Mouse (Mus musculus): Measurements from ENCODE around the gene Pld4.

The Pld4 gene

DNA sequence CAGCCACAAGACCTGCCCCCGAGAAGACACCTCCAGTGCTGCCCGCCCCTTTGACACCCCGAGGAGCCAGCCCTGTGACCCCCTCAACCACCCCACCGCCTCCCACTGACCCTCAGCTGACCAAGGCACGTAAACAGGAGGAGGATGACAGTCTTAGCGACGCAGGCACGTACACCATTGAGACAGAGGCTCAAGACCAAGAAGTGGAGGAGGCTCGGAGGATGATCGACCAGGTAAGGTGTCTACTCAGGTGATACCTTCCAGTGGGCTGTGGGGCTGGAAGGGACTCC lies 23.9 kb upstream of the Pld4 start:
- in situ Hi-C loops (cut with MboI; ENCODE audit: unreplicated experiment in 2 of 2), result no loop called here

DNA sequence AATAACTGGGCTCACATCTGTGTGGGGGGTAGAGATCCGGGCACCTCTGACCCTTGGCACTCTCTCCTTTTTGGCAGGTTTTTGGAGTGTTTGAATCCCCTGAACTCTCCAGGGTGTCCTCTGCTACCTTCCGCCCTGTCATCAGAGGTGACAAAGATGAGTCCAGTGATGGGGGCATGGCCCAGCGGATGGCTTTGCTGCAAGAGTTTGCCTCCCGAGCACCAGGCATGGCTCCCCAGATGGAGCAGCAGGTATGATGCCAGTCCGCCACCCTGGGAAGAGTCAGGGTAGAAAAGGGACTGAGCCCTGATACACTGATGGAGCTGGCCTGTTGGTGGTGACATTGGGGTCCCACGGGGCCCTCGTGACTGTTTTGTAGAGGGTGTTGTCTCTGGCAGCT lies 23.4 kb upstream of the Pld4 start:
- in situ Hi-C loops (cut with MboI; ENCODE audit: unreplicated experiment in 2 of 2), result no loop called here

DNA sequence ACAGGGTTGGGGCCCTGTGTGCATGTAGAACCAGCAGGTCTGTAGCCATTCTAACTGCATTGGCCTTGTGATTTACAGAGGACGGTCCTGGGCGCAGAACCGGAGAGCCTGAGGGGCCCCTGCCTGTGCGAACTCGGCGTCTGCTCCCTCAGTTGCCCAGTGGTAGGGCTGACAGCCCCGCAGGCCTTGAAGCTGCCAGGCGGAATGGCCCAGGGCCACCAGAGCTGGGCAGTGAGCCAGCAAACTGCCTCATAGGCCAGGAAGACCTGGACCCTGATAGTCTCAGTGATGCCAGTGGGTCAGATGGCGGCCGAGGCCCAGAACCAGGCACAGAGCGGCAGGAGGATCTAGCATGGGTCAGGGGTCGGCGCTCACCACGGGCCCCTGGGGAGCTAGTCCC lies 22.7 kb upstream of the Pld4 start:
- in situ Hi-C loops (cut with MboI; ENCODE audit: unreplicated experiment in 2 of 2), result no loop called here

- in situ Hi-C loops (cut with MboI; ENCODE audit: unreplicated experiment in 2 of 2), result no loop called here
These were observed 22.0 kb upstream of the Pld4 start for GRCm38 (mm10) chr12:112738281-112739022.

DNA sequence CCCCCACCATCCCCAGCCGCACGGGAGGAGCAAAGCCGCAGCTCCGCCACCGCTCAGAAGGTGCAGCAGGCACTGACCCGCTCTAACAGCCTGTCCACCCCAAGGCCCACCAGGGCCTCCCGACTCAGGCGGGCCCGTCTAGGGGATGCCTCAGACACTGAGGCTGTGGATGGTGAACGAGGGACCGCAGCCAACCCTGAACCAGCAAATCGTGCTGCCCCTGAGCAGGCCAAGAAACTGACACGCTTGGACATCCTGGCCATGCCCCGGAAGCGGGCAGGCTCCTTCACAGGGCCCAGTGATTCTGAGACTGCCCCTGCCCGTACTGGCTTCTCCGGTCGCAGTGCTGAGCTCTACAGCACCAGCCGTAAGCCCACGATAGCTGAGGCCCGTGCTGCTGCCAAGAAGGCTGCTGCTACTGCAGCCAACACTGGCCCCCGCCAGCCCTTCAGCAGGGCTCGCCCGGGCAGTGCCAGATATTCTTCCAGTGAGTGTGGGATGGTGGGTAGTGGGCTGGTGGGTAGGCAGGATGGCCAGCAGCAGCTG lies 21.4 kb upstream of the Pld4 start:
- in situ Hi-C loops (cut with MboI; ENCODE audit: unreplicated experiment in 2 of 2), result no loop called here

DNA sequence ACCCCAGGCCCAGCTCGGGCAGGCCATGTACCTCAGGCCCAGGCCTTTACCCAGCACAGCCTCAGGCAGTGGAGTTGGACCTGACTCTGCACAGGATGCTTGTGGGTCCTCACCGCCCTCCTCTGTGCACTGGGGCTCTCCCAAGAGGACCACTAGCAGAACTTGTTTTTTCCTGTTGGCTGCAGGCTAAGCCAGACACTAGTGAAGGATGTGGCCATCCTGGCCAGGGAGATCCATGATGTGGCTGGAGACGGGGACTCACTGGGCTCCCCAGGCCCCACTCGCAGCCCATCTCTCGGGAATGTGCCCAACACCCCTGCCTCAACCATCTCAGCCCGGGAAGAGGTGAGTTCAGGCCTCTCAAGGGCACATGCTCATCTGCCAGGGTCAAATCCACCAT lies 17.7 kb upstream of the Pld4 start:
- in situ Hi-C loops (cut with MboI; ENCODE audit: unreplicated experiment in 2 of 2), result loop anchor here (10.0 kb wide), 2 partner anchors 192 to 252 kb away; no protein-coding TSS in a partner anchor

- in situ Hi-C loops (cut with MboI; ENCODE audit: unreplicated experiment in 2 of 2), result loop anchor here (10.0 kb wide), 2 partner anchors 191 to 251 kb away; no protein-coding TSS in a partner anchor
These were observed 17.1 kb upstream of the Pld4 start for GRCm38 (mm10) chr12:112743168-112743975.

DNA sequence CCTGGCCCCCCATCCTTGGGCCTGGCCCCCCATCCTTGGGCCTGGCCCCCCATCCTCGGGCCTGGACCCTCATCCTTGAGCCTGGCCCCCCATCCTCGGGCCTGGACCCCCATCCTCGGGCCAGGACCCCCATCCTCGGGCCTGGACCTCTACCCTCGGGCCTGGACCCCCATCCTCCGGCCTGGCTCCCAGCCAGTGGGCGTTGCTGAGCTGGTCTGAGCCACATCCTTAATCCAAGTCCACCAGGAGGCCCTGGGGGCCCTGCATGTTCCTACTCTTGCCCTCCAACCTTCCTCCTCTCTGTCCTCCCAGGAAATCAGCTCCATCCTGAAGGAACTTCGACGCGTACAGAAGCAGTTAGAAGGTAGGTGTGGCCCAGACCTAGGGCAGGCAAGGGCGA lies 16.2 kb upstream of the Pld4 start:
- in situ Hi-C loops (cut with MboI; ENCODE audit: unreplicated experiment in 2 of 2), result loop anchor here (10.0 kb wide), 2 partner anchors 191 to 251 kb away; no protein-coding TSS in a partner anchor

GRCm38 (mm10) chr12:112744891-112745580 lies 15.4 kb upstream of the Pld4 start:
- in situ Hi-C loops (cut with MboI; ENCODE audit: unreplicated experiment in 2 of 2), result loop anchor here (5.0 to 10.0 kb wide), 4 partner anchors 52 to 250 kb away; no protein-coding TSS in a partner anchor

DNA sequence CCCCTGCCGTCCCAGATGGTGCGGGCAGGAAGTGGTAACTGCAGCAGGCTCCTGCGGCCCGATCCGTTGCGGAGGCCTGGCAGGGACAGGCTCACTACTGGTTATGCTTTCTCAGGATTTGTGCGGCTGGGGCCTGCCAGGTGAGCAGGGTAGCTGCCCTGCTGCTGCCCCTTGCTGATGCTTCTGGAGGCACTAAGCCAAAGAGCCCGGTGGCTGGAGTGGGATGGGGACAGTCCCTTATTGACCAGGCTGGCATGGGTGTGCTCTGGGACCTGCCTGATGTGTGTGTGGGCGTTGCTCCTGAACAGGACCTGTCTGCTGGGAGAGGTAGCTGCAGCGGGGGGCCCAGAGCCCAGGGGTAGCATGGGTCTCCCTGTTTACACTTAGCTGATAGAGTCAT lies 14.7 kb upstream of the Pld4 start:
- in situ Hi-C loops (cut with MboI; ENCODE audit: unreplicated experiment in 2 of 2), result loop anchor here (5.0 to 10.0 kb wide), 4 partner anchors 52 to 249 kb away; no protein-coding TSS in a partner anchor

- in situ Hi-C loops (cut with MboI; ENCODE audit: unreplicated experiment in 2 of 2), result loop anchor here (5.0 to 10.0 kb wide), 4 partner anchors 51 to 248 kb away; no protein-coding TSS in a partner anchor
These were observed 14.0 kb upstream of the Pld4 start for GRCm38 (mm10) chr12:112746461-112746807.

DNA sequence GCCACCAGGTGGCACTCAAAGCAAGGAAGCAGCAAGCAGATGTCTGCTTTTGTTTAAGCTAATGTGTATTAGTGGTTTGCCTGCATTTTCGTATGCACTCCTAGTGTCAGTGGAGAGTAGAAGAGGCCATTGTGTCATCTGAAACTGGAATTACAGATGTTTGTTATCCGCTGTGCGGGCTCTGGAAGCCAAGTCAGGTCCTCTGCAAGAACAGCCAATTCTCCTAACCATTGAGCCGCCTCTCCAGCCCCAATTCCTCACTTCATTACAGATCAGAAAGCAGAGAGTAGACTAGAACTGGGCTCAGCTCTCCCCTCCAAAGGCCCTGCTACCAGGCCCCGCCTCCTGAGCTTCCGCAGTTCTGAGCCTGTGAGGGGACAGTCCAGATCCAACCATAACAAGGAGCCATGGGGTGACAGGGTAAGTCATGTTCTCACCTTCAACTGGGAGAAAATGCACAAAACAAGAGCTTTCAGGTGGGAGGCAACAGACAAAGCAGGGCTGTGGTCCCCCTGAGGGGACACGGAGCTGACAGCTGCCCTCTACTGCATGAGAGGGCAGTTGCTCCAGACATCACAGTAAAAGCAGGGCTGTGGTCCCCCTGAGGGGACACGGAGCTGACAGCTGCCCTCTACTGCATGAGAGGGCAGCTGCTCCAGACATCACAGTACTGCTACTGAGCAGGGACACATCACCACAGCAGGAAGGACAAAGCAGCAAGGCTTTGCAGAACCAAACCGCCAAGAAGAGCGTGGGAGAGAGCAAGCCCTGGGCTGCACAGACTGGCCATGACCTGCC lies 13.4 kb upstream of the Pld4 start:
- in situ Hi-C loops (cut with MboI; ENCODE audit: unreplicated experiment in 2 of 2), result loop anchor here (5.0 to 10.0 kb wide), 4 partner anchors 50 to 248 kb away; no protein-coding TSS in a partner anchor

DNA sequence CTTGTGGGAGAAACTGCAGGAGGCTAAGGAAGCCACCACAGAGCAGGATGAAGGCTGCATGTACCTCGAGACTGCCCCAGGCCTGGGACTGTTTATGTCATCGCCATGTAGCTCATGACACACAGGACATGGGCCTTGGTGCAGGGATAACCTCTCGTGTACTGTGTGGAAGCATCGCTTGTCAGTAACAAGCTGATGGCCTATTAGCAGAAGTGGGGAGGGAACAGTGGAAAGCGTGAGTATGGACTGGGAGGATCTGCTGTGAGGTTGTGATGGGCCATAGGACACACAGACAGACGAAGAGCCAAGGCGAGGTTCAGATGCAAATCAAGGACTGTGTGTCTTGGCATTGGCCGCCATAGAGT lies 12.9 kb upstream of the Pld4 start:
- in situ Hi-C loops (cut with MboI; ENCODE audit: unreplicated experiment in 2 of 2), result loop anchor here (5.0 to 10.0 kb wide), 4 partner anchors 50 to 247 kb away; no protein-coding TSS in a partner anchor

DNA sequence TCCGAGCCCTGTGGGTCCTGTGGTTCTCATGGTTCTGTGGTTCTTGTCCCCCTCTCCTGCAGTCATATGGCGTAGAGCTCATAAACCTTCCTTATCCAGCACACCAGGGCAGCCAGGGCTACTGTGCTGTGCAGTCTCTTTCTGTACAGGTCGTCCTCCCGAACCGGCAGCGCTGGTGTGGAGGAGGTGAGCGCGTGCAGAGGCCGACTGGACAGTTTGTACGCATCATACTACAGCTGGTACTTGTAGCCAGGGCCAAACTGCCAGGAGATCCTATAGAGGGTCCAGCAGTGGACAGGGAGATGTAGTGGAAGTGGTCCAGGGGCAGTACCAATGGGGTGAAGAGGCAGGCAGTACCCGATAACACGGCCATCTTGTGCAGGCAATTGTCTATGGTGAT lies 9.5 kb upstream of the Pld4 start:
- in situ Hi-C loops (cut with MboI; ENCODE audit: unreplicated experiment in 2 of 2), result no loop called here

DNA sequence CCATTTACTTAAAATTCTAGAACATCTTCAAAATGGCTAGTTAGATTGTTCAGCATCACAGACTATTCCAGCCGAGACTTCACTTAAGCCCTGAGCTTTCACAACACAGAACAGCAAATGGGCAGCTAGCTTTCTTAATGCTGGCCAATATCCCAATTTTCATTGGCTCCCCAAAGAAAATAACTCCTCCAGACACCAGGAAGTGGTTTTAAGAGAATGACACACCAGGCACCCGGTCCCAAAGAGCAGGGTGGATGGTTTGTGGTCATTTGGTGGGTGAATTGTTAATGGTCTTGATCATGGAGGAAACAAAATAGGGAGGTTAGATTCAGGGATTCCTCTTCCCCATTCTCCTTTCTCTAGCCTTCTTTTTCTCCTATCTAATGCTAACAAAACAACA lies 8.1 kb upstream of the Pld4 start:
- in situ Hi-C loops (cut with MboI; ENCODE audit: unreplicated experiment in 2 of 2), result no loop called here

DNA sequence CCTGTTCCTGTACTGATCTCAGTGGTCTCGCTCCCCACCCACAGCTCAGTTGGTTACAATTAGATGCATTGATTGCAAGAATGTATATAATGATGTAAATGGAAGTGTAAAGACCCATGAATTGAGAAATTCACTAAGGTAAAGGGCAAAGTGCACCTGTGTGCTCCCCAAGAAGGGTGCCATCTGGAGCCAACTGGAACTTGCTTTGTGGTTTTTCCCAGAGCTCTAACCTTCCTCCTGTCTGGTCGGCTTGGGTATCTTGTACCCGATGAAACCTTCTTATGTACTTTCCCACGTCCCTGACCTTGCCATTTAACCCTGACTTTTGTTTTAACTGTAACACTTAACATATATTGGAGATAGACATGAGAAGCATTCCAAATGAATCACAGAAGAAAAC lies 4.6 kb upstream of the Pld4 start:
- in situ Hi-C loops (cut with MboI; ENCODE audit: unreplicated experiment in 2 of 2), result no loop called here

DNA sequence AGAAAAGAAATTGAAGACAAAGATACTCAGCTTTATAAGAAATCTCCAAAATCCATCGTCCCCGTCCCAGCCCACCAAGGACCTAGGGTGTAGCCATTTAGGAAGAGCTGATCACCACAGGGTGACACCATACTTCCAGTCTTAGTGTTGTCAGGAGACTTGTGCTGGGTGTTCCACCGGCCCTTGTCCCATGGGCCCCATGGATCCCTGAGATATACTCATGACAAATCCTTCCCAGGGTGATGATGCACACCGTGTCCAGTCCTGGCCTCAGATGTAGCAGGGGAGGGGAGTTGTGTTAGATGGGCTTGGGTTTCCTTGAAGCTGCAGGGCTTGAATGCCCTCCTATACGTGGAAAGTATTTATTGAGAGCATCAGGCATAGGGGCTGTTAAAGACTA lies 2.6 kb upstream of the Pld4 start:
- in situ Hi-C loops (cut with MboI; ENCODE audit: unreplicated experiment in 2 of 2), result no loop called here

GRCm38 (mm10) chr12:112759471-112759870 lies 984 bp upstream of the Pld4 start:
- in situ Hi-C loops (cut with MboI; ENCODE audit: unreplicated experiment in 2 of 2), result no loop called here

DNA sequence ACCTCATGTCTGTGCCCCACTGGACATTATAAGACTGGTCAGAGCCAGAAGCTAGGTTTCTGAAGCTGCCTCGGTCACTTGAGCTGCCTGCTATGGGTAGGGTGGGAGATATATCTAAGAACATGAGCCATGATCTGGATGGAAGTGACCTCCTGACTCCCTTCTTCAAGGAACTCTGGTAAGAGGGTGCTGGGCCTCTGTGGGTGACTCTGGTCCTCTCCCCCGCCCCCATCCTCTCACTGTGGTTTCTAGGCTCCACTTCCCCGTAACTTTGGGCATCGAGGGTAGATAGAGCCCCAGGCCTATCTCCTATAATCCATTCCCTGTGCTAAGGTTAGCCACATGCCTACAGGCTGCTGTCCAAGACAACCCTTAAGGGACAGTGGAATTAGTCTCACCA lies 956 bp downstream of the Pld4 start:
- in situ Hi-C loops (cut with MboI; ENCODE audit: unreplicated experiment in 2 of 2), result no loop called here

DNA sequence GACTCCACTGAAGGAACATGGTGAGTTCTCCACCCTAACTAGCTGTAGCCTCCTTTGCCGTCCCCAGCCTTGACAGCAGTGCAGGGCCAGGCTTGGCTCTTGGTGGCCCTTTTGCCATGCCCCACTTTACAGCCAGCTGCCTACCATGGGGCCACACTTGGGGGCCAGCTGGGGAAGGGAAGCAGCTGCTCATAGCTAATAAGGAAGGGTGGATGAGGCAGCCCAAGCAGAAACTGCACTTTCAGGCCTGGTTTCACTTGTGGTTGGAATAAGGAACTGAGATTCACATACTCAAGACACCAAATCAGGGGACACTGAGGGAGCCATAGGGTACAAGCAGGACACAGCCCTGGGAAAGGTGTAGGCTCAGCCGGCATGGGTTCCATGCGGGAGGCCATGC lies 1.6 kb downstream of the Pld4 start:
- in situ Hi-C loops (cut with MboI; ENCODE audit: unreplicated experiment in 2 of 2), result no loop called here
